Mouse (Mus musculus): ENCODE measurements around the gene Clasrp.

Clasrp gene

DNA sequence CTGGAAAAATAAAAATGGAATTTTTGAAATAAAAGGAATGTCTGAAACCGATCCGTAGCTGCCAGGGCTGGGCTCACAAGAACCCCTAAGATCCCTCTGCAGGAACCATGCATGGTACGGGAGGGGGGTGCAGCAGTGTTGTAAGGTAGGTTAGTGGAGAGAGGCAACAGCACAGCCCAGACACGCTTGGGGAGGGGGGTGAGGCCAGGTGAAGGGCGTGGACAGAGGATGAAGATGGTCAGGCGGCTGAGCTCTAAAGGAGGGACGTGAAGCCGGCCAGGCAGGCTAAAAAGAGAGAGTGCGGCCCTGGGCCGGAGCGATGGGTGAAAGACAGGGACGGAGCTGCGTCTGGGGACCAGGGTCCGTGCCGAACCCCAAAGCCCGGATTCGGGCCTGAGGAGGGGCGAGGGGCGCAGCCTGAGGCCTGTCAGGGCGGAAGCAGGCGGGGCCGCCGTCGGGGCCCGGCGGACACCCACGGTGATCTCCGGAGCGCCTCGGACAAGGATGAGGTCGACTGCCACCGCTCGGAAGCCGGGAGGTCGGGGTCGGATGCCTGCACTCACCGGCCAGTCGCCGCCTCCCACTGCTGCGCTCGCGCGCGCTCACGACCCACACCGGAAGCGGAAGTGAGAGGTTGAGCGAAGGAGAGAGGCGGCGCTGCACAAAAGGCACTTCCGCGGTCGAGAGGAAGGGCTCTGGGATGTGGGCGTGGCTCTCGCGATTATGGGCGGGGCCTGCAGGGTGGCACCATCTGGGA is at the start of gene Clasrp:
Gene Clasrp (minus strand): TSS at position 638 of the 757 bp plus-strand sequence.
- peak; percentile 83 for DNase-seq (ENCODE audit: low read depth)

DNA sequence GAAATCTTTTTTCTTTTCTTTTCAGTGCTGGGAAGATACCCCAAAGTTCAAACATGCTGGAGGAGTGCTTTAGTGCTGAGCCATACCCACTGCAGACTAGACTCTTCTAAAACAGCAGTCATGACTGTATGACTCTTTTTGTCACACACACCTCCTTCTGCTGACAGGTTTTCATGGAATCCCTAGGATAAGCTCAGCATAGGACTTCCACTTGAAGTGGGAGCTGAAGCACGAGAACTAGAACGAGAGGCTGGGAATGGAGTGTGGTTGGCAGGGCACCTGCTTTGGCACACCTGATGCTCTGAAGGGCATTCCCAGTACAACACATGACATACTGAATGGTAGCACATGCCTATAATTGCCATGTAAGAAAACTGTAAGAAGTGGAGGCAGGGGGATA is 48.3 kb upstream of the Clasrp start:
- no peak for DNase-seq (ENCODE audit: low read depth)

DNA sequence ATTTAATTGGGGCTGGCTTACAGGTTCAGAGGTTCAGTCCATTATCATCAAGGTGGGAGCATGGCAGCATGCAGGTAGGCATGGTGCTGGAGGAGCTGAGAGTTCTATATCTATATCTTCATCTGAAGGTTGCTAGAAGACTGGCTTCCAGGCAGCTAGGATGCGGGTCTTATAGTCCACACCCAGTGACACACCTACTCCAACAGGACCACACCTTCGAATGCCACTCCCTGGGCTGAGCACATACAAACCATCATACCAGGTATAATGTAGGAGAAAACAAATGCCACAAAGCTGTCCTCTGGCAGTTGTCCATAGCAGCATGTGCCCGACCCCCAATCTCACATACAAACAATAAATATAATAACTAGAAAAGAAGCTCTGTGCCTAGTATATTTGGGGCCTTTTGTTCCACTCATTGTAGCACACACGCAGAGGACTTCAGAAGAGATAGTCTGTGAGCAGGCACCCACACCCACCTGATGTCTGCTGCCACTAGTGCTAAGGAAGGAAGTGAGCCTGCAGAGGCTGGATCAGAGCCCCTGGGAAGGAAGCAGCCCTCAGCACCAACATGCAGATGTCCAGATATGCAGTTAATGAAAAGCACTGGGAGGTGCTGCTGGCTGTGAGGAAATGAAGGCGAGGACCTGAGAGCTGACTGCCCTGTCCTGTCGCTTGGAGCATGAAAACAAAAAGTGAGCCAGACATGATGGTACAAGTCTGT is 46.9 kb upstream of the Clasrp start:
- DNase-seq (ENCODE audit: low read depth) = no peak

DNA sequence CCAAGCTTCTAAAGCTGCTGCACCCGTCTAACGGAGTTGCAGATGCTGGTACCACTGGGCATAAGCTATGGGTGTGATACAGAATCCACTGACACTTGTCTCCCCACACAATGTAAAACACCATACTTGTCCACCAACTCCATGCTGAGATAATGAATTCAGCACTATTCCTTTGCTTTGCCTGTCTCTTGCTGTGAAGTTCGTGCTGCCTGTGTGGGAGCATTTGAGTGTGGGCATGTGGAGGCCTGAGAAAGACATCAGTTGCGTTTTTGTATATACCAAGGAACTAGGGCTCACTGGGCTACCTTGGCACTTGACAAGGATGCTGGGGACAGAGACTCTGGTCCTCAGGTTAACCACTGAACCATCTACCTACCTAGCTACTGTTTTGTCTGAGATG is 36.9 kb upstream of the Clasrp start:
- no peak for DNase-seq (ENCODE audit: low read depth)

DNA sequence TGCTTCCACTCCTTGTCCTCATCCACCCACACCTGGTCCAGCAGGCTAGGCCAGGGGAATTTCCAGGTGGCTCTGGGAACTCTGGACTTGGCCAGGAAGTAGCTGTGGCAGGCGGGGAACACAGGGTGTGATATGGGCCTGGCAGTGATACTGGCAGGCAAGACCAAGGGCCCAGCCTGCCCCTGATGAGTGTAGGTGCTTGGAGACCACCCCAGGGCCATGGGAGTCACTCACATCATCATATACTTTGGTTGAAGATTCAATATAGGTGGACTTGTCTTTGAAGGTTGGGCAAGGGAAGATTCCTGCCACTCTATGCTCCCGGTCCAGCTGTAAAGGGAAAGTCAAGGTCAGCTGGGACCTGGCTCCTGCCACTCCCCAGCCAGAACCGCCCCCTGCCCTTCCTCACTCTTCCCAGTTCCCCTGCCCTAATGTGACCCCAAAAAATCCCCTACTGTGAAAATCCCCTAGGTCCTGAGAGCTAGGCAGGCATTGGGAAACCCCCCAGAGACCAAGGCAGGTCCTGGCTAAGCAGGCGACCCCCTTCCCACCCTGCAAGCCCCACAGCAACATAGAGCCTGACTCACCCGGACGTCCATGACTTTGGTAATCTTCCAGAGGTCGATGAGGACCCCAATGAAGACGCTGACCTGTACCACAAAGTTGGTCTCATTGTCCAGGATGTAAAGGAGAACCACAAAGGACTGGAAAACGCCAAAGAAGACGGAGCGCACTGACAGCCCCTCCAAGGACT is 31.0 kb upstream of the Clasrp start:
- DNase-seq (ENCODE audit: low read depth) = no peak

DNA sequence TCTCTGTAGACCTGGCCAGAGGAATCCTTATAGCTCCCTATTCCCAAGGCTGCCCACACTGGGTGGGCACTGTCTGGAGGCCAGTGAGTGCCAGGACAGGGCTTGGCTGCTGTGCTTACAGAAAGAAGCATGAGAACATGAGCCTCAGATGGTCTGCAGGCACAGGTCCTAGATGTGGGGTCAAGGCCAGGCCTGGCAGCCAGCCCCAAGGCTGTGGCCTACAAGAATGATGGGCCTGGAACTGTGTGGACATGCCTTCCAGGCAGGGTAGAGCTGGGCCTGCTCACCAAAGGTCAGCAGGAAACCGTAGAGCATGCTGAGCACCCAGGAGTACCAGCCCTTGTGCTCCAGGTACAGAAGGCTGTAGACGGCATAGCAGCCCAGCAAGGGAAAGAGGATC is 30.3 kb upstream of the Clasrp start:
- no peak for DNase-seq (ENCODE audit: low read depth)

DNA sequence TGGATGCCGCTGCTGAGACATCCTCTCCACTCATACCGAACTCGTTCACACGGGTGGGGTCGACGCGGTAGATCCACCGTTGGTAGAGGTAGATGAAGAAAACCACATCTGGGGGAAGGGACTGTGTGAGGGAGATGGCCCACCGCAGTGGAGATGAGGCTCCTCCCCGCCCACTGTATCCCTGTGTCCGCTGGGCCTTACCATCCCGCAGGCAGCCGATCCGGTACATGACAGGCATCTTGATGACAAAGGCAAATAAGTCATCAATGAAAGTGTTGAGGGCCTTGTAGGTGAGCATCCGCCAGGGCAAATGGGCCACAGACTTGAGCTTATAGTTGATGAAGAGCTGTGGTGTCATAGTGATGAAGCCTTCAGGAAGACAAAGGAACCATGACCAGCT is 29.6 kb upstream of the Clasrp start:
- DNase-seq (ENCODE audit: low read depth) = no peak

DNA sequence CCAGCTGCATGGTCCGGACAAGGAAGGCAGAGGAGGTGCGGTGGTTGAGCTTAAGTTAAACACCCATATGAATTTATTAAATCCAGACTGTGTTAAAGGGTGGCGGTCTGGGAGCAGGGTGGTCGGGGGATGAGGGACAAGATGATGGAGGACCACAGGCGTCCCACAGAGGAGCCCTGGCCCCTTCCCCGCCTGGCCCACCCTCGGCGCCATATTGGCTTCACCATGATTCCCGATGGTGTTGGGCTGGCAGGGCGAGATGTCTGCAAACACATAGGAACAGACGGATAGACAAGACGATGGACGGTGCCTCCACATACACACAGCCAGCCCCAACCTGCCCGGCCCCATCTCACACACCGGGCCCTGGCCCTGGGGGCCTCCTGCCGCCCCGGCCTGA is 28.9 kb upstream of the Clasrp start:
- no peak for DNase-seq (ENCODE audit: low read depth)

DNA sequence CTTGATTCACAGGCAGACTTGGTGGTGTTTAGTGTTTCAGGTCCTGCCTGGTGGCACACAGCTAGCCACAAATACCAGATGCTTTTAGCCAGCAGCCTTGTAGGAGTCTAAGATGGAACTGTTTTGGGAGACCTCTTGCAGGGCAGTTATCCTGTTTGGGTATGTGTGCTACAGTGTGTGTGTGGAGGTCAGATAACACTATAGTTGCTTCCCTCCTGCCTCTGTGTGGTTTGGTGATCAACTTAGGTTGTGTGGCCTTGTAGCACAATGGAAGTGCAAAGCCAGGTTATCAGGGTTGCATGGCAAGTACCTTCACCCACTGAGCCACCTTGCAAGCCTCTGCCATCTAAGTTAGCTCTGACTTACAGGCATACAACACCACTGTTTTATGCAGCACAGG is 28.4 kb upstream of the Clasrp start:
- DNase-seq (ENCODE audit: low read depth) = no peak

DNA sequence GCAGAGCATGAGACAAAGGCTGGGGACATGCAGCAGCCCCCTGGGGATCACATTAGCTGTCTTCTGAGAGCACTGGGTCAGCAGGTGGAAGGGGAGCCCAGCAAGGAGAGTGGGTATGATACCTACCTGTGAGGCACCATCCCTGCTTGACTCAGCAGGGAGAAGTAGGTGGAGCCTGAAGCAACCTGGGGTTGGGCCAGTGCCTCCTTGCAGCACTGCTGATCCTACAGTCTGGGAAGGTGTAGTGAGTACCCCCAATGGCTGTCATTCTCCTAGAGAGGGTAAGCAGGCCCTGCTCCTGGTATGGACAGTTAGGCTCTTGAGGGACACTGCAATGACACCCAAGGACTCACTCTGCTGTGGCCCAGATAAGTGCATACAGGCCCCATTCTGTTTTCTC is 28.0 kb upstream of the Clasrp start:
- no peak for DNase-seq (ENCODE audit: low read depth)

DNA sequence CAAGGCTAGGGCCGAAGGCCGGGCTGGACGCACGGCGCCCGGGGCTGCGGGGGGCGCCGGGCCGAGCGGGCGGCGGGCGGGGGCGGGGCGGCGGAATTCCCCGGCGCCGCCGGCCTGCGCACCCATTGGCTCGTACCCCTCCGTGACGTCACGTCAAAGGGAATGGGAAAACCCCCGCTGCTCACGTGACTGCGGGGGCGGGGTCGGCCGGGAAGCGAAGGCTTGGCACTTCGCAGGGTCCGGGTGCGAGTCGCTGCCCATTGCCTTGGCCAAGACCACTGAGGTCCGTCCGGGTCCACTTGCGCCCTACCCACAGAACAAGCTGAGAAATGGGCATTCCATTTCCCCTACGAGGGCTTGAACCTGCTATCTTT is 25.1 kb upstream of the Clasrp start, which contains the start of gene Relb:
Gene Relb (minus strand): TSS at position 78 of the 374 bp plus-strand sequence.
- peak; percentile 44 for DNase-seq (ENCODE audit: low read depth)

DNA sequence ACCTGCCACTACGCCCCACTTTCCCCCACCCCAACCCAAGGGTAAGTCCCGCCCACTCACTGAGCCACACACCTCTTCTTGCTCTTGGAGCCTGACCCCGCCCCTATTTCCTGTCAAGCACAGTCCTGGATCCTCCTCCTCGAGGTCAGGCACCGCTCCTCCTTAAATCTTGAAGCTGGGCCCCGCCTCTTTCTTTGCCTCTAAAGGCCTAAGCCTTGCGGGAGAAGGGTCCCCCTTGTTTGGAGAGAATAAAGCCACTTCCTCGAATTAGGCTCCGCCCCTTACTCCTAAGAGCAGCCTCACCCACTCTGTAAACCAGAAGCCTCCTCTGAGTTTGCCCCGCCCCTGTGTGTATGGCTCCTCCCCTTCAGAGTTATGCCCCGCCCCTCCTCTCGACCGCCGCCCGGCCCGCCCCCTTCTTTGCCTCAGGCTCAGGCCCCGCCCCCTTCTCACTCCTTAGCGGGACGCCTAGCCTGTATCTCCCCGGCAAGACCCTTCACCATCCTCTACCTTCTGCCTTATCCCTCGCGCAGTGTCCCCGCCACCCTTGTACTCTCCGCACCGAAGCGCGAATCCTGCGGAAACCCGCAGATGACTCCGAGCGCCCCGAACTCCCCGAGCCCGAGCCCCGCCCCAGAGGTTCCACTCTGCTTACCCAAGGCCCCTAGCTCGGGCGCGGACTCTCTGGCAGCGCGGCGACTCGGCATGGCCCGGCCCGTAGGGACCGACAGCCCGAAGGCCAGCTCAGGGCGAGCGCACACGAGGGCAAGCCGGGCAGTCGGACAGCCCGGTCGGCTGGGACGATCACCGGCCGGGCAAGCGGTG is 24.5 kb upstream of the Clasrp start:
- peak; percentile 93 for DNase-seq (ENCODE audit: low read depth)

DNA sequence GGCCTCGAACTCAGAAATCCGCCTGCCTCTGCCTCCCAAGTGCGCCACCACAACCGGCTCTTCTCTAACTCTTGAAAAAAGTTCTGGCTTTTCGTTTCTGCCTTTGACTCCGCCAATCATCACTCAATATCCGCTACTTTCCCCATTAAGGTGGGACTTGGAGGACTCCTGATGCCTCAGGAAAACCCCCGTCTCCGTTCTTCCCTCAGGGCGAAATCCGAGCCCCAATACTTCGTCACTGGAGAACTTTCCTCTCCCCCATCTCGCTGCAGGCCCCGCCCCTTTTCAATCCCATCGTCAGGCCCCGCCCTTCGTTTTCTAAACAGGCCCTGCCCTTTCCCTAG is 23.9 kb upstream of the Clasrp start:
- DNase-seq (ENCODE audit: low read depth) = no peak

DNA sequence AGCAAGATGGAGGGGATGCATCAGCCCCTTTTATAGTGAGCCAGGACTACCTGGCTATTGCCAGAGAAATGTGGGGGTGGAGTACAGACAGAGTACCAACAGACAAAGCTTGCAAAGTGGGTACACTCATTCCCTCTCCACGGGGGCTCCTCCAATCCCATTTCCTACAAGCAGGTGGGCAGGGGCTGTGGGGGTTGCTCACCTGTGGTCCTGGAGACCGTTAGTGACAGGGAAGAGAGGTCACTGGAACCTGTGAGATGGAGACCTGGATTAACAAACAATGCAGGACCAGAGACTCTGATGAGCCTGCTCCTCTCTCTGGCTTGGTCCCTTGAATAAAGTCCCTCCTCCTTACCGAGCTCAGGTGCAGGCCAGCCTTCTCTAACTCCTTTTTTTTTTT is 23.4 kb upstream of the Clasrp start:
- DNase-seq (ENCODE audit: low read depth) = no peak

DNA sequence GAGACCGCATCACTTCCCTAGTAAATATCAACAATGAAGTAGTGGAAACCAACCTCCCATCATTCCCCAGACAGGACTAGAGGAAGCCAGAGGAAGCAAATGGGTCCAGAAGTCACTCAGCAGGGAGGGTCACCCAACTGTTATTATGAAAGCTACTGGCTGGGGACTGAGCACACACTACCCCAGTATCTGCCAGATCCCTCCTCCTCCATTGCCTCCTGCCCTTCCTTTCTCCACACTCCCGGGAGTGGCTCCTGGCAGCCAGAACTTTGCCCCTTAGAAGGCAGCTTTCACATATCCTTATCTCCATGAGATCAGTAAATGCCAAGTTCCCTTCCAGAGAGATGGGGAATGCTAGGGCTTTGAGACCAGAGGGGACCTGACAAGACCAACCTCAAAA is 19.1 kb upstream of the Clasrp start:
- no peak for DNase-seq (ENCODE audit: low read depth)

DNA sequence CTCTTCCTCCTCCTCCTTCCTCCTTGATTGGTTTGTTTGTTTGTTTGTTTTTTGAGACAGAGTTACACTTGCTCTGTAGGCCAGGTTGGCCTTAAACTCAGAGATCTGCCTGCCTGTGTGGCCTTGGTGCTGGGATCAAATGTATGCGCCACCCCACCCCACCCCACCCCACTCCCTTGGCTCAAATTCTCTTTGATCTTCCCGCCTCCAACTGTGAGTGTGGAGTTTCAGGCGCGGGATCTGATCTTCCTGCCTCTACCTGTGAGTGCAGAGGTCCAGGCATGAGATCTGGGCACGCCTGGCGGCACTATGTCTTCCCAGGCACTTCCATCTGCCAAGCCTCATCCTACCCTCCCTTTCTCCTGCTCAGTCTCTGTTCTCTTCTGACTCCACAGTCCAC is 18.0 kb upstream of the Clasrp start:
- DNase-seq (ENCODE audit: low read depth) = no peak

DNA sequence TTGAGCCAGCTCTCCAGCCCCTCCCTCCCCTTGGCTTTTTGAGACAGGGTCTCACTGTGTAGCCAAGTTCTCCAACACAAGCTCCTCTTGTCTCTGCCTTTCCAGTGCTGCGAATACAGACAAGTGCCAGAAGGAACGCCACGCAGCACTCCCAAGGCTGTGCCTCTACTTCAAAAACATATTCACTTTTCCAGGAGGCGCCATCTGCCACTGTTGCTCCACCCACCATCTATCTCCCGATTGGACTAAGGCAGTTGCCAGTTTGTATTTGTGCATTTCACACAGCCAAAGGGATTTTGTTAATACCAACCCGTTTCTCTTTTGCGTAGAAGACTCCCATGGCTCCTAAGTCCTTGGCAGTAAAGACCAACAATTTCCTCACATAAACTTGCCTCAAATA is 16.5 kb upstream of the Clasrp start:
- DNase-seq (ENCODE audit: low read depth) = no peak

DNA sequence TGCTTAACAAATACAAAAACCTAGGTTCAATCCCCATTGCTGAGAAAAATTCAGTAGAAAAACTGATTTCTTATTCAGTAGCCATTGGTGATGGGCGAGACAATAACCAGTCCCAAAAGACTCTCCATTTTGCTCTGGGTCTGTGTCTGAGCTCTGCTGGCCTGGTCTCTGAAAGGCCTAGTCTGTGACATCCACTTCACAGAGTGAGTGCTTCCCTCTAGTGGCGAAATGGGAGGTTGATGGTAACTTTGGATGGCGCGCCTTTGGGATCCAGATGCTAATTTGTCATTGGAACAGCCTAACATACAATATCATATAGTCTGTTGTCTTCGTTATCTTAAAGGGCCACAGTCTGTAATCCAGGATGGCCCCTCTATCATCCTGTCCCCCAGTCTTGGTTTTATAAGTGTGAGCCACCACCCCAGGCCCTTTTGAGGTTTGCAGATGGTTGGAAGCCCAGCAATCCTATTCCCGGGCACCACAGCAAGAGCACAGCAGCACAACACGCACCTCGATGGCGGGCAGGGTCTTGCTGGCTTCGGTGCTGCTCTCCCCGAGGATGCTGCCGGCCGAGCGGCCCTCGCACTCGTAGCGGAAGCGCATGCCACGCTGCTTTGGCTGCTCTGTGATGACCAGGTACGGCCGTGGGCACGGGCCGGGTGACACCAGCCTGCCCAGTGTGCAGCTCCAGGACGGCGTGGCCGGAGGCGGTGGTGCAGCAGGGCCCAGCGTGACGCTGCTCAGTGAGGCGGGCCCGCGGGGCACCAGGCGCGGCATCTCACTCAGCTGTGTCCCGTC is 14.9 kb upstream of the Clasrp start:
- DNase-seq (ENCODE audit: low read depth) = peak; percentile 51

DNA sequence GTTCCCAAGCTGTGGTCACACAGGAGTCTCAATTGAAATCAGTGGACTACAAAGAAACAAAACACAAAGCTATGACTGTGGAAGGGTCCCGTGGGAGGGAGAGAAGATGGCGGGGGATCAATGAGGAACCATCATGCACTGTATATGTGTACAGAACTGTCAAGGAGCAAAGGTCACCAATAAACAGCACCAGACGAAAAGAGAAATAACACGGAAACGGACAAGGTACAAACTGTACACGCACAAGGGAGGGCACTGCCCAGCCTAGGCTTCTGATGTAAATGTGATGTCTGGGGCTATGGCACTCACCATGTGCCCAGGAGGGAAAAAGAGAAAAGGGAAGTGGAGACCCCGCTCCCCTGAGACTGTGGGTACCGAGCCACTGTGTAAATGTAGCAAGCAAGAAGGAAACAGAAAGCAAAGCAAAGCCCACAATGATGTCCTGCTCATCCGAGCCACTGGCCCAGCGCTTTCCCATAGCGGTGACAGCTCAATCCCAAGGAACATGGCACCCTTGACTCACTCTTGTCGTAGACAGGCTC is 10.8 kb upstream of the Clasrp start:
- DNase-seq (ENCODE audit: low read depth) = no peak

DNA sequence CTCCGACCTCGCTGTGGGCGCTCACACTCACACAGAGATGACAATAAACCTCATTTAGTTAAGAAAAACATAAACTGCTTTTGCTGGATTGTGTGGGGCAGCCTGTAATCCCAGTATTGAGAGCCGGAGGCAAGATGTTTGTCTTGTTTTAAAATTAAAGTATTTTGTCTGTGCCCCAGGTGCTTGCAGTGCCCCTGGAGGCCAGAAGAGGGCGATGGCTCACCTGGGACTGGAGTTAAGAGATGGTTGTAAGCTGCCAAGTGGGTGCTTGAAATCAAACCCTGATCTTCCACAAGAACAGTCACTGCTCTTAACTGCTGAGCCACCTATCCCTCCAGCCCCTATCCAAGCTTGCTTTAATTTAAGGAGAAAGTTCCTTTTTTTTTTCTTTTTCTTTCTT is 6.7 kb upstream of the Clasrp start:
- DNase-seq (ENCODE audit: low read depth) = no peak

Data from fibroblast of lung, adult 2 months (primary cell).